Mouse (Mus musculus): Measurements from ENCODE around the gene Neurog2. TPM values are rescaled to one million over a fixed set of nuclear protein-coding genes. Genes with fewer than 3 reads are reported as not detected.

Neurog2 gene
- total RNA-seq, 1 experiment = 0.18 TPM

- H3K9me3 ChIP-seq (ENCODE audit: control insufficient read depth, insufficient read depth, low read depth, low read length) = no peaks in the 10 kb centered on the region
- in situ Hi-C loops (cut with MboI; ENCODE audit: low sequenced_read_pairs in 2 of 2, unreplicated experiment in 2 of 2) = loop anchor here in 1 of 2 experiments (25.0 kb wide), 1 partner anchor 121 kb away; no protein-coding TSS in a partner anchor
- no peak for TF ChIP-seq HCFC1 (IDR thresholded peaks at IDR 0.05; ENCODE audit: borderline replicate concordance, insufficient read depth, low read length)
- no peak for TF ChIP-seq ZNF384 (IDR thresholded peaks at IDR 0.05; ENCODE audit: low read depth, low read length)
- TF ChIP-seq ZC3H11A (IDR thresholded peaks at IDR 0.05; ENCODE audit: borderline replicate concordance, low read depth, low read length) = no peak
- no peak for TF ChIP-seq CHD2 (IDR thresholded peaks at IDR 0.05; ENCODE audit: low read depth, low read length)
- no peak for TF ChIP-seq MAFK (IDR thresholded peaks at IDR 0.05; ENCODE audit: insufficient read depth, low read depth, low read length)
- no peak for DNase-seq (ENCODE audit: low read depth, low spot score)
- no peak overlapping the region for H3K27ac ChIP-seq (ENCODE audit: insufficient read depth, low read depth, low read length, poor library complexity, severe bottlenecking)
- no peaks in the 10 kb centered on the region for H3K36me3 ChIP-seq (ENCODE audit: control insufficient read depth, insufficient read depth, low read length, poor library complexity, severe bottlenecking)
- no peak overlapping the region for H3K9ac ChIP-seq (ENCODE audit: insufficient read depth, low read depth, low read length, poor library complexity, severe bottlenecking)
- peaks cover 0 to 2% of the 10 kb centered on the region in 2 experiments; a peak in 1 of 4 replicates for H3K4me1 ChIP-seq (ENCODE audit: control insufficient read depth in 2 of 2, insufficient read depth in 2 of 2, low read length in 2 of 2, poor library complexity in 1 of 2)
- peak overlapping the region; percentile 14 to 20; a peak in 2 of 4 replicates for H3K4me3 ChIP-seq (ENCODE audit: insufficient read depth in 1 of 2, low read depth in 1 of 2, low read length in 2 of 2, poor library complexity in 1 of 2, severe bottlenecking in 1 of 2)
These were observed 8.1 kb downstream of the Neurog2 start for GRCm38 (mm10) chr3:127640762-127641700.

DNA sequence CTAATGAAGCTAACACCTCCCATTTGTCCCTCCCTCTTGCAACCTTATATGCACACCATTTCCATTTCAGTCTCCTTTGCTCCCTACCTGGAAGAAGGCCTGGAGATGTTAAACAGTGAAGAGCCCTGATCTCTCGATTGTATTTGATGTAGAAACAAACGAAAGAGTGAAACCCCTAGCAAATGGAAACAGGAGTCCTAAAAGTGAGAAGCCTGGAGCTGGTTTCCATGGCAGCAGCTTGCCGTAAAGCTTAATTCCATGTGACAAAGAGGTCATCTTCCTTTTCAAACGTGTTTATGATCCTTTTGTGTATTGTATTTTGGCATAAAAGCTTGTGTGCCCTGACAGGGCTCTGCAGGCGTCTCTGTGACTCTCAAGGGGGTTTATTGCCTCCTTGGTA, 9.3 kb downstream of the Neurog2 start:
- in situ Hi-C loops (cut with MboI; ENCODE audit: low sequenced_read_pairs in 2 of 2, unreplicated experiment in 2 of 2) = loop anchor here in 1 of 2 experiments (25.0 kb wide), 1 partner anchor 120 kb away; no protein-coding TSS in a partner anchor
- no peak overlapping the region for H3K4me3 ChIP-seq (ENCODE audit: insufficient read depth in 1 of 2, low read depth in 1 of 2, low read length in 2 of 2, poor library complexity in 1 of 2, severe bottlenecking in 1 of 2)
- no peak overlapping the region for H3K9ac ChIP-seq (ENCODE audit: insufficient read depth, low read depth, low read length, poor library complexity, severe bottlenecking)
- H3K36me3 ChIP-seq (ENCODE audit: control insufficient read depth, insufficient read depth, low read length, poor library complexity, severe bottlenecking) = no peaks in the 10 kb centered on the region
- DNase-seq (ENCODE audit: low read depth, low spot score) = no peak
- no peaks in the 10 kb centered on the region for H3K9me3 ChIP-seq (ENCODE audit: control insufficient read depth, insufficient read depth, low read depth, low read length)
- H3K27ac ChIP-seq (ENCODE audit: insufficient read depth, low read depth, low read length, poor library complexity, severe bottlenecking) = no peak overlapping the region
- no peak for TF ChIP-seq HCFC1 (IDR thresholded peaks at IDR 0.05; ENCODE audit: borderline replicate concordance, insufficient read depth, low read length)
- TF ChIP-seq CHD2 (IDR thresholded peaks at IDR 0.05; ENCODE audit: low read depth, low read length) = no peak
- TF ChIP-seq MAFK (IDR thresholded peaks at IDR 0.05; ENCODE audit: insufficient read depth, low read depth, low read length) = no peak
- TF ChIP-seq ZC3H11A (IDR thresholded peaks at IDR 0.05; ENCODE audit: borderline replicate concordance, low read depth, low read length) = no peak
- TF ChIP-seq ZNF384 (IDR thresholded peaks at IDR 0.05; ENCODE audit: low read depth, low read length) = no peak
- H3K4me1 ChIP-seq (ENCODE audit: control insufficient read depth in 2 of 2, insufficient read depth in 2 of 2, low read length in 2 of 2, poor library complexity in 1 of 2) = peaks cover 0 to 2% of the 10 kb centered on the region in 2 experiments; a peak in 1 of 4 replicates

GRCm38 (mm10) chr3:127646156-127646825, 13.4 kb downstream of the Neurog2 start:
- H3K9ac ChIP-seq (ENCODE audit: insufficient read depth, low read depth, low read length, poor library complexity, severe bottlenecking) = no peak overlapping the region
- no peaks in the 10 kb centered on the region for H3K4me1 ChIP-seq (ENCODE audit: control insufficient read depth in 2 of 2, insufficient read depth in 2 of 2, low read length in 2 of 2, poor library complexity in 1 of 2)
- H3K36me3 ChIP-seq (ENCODE audit: control insufficient read depth, insufficient read depth, low read length, poor library complexity, severe bottlenecking) = no peaks in the 10 kb centered on the region
- no peak for TF ChIP-seq CHD2 (IDR thresholded peaks at IDR 0.05; ENCODE audit: low read depth, low read length)
- no peaks in the 10 kb centered on the region for H3K9me3 ChIP-seq (ENCODE audit: control insufficient read depth, insufficient read depth, low read depth, low read length)
- in situ Hi-C loops (cut with MboI; ENCODE audit: low sequenced_read_pairs in 2 of 2, unreplicated experiment in 2 of 2) = loop anchor here in 1 of 2 experiments (25.0 kb wide), 1 partner anchor 116 kb away; no protein-coding TSS in a partner anchor
- no peak for DNase-seq (ENCODE audit: low read depth, low spot score)
- no peak overlapping the region for H3K4me3 ChIP-seq (ENCODE audit: insufficient read depth in 1 of 2, low read depth in 1 of 2, low read length in 2 of 2, poor library complexity in 1 of 2, severe bottlenecking in 1 of 2)
- H3K27ac ChIP-seq (ENCODE audit: insufficient read depth, low read depth, low read length, poor library complexity, severe bottlenecking) = no peak overlapping the region

DNA sequence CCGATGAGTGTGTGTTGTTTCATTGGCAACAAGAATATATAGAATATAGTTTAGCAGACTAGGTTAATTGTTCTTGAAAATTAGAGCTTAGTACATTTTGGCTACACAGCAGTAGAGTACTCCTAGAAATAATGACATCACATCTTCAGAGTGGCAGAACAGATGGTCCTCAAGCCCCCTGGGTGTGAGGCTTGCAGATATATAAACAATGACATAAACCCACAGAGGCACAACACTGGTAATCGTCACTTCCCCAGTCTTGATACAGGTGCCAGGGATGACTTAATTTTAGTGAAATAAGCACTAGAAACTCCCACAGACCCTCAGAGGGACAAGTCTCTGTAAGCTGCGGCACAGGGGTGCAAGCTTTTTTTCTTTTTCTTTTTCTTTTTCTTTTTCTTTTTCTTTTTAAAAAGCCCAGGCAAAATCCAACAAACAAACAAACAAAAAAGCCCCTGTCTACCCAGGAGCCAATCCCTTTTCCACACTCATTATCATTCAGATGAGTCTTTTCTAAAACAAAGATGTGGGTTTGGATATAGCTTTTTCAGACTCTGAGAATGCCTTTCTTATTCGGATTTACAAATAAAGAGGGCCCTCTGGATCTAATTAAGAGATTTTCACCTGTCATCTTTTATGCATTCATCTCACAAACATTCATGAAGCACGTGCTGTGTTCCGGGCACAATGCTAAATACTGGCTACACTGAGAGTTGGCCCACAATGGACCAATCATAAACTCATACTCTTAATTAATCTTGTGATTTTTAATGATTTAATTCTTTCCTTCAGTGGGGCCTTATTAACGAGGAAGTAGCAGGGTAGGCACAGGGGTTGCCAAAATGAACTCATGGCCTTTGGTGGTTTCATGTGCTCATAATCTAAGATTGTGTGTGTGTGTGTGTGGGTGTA, 19.1 kb downstream of the Neurog2 start:
- Histone ChIP-seq H3K27ac (ENCODE audit: insufficient read depth, low read depth, low read length, poor library complexity, severe bottlenecking) (no peak overlapping the region), H3K9me3 (ENCODE audit: control insufficient read depth, insufficient read depth, low read depth, low read length) (no peaks in the 10 kb centered on the region), H3K4me3 (ENCODE audit: insufficient read depth in 1 of 2, low read depth in 1 of 2, low read length in 2 of 2, poor library complexity in 1 of 2, severe bottlenecking in 1 of 2) (no peak overlapping the region), H3K9ac (ENCODE audit: insufficient read depth, low read depth, low read length, poor library complexity, severe bottlenecking) (no peak overlapping the region), H3K4me1 (ENCODE audit: control insufficient read depth in 2 of 2, insufficient read depth in 2 of 2, low read length in 2 of 2, poor library complexity in 1 of 2) (no peaks in the 10 kb centered on the region), H3K36me3 (ENCODE audit: control insufficient read depth, insufficient read depth, low read length, poor library complexity, severe bottlenecking) (no peaks in the 10 kb centered on the region)
- TF ChIP-seq ZC3H11A (IDR thresholded peaks at IDR 0.05; ENCODE audit: borderline replicate concordance, low read depth, low read length) (no peak), CHD2 (IDR thresholded peaks at IDR 0.05; ENCODE audit: low read depth, low read length) (no peak), HCFC1 (IDR thresholded peaks at IDR 0.05; ENCODE audit: borderline replicate concordance, insufficient read depth, low read length) (no peak), MAFK (IDR thresholded peaks at IDR 0.05; ENCODE audit: insufficient read depth, low read depth, low read length) (no peak), ZNF384 (IDR thresholded peaks at IDR 0.05; ENCODE audit: low read depth, low read length) (no peak)
- DNase-seq (ENCODE audit: low read depth, low spot score) = no peak
- in situ Hi-C loops (cut with MboI; ENCODE audit: low sequenced_read_pairs in 2 of 2, unreplicated experiment in 2 of 2) = no loop called here
